Mouse (Mus musculus): ENCODE data around the gene Ttc33.

Gene Ttc33

GRCm38 (mm10) chr15:5185366-5186292 lies at the start of gene Ttc33:
Gene Ttc33 (plus strand): TSS chr15:5185525.
- DNase-seq: peak; percentile 88

- peak; percentile 20 for DNase-seq
Observed at GRCm38 (mm10) chr15:5138021-5138856, 47.1 kb upstream of the Ttc33 start.

- no peak for DNase-seq
Observed at GRCm38 (mm10) chr15:5139366-5139765, 46.0 kb upstream of the Ttc33 start.

- no peak for DNase-seq
Observed at GRCm38 (mm10) chr15:5139863-5140262, 45.5 kb upstream of the Ttc33 start.

- DNase-seq: no peak
Observed at GRCm38 (mm10) chr15:5140357-5140756, 45.0 kb upstream of the Ttc33 start.

GRCm38 (mm10) chr15:5142047-5142446 lies 43.3 kb upstream of the Ttc33 start:
- DNase-seq: no peak

- no peak for DNase-seq
Observed at GRCm38 (mm10) chr15:5142714-5143113, 42.6 kb upstream of the Ttc33 start.

- peak; percentile 86 for DNase-seq
Observed at GRCm38 (mm10) chr15:5143361-5144020, 41.8 kb upstream of the Ttc33 start, which contains the start of gene Prkaa1. Gene Prkaa1 (plus strand): TSS chr15:5143861.

GRCm38 (mm10) chr15:5144021-5144778 lies 41.1 kb upstream of the Ttc33 start:
- DNase-seq: no peak

GRCm38 (mm10) chr15:5145196-5145945 lies 40.0 kb upstream of the Ttc33 start:
- no peak for DNase-seq

GRCm38 (mm10) chr15:5149187-5149586 lies 36.1 kb upstream of the Ttc33 start:
- DNase-seq: no peak

- no peak for DNase-seq
Observed at GRCm38 (mm10) chr15:5152171-5152570, 33.2 kb upstream of the Ttc33 start.

GRCm38 (mm10) chr15:5154621-5155020 lies 30.7 kb upstream of the Ttc33 start:
- no peak for DNase-seq

- no peak for DNase-seq
Observed at GRCm38 (mm10) chr15:5155093-5155492, 30.2 kb upstream of the Ttc33 start.

GRCm38 (mm10) chr15:5156355-5156754 lies 29.0 kb upstream of the Ttc33 start:
- DNase-seq: no peak

GRCm38 (mm10) chr15:5157386-5157785 lies 27.9 kb upstream of the Ttc33 start:
- DNase-seq: no peak

GRCm38 (mm10) chr15:5158827-5159226 lies 26.5 kb upstream of the Ttc33 start:
- no peak for DNase-seq

- DNase-seq: no peak
Observed at GRCm38 (mm10) chr15:5165121-5165773, 20.1 kb upstream of the Ttc33 start.

- no peak for DNase-seq
Observed at GRCm38 (mm10) chr15:5173217-5173820, 12.0 kb upstream of the Ttc33 start.

- DNase-seq: no peak
Observed at GRCm38 (mm10) chr15:5184668-5185330, 526 bp upstream of the Ttc33 start.

All from kidney, postnatal 14 days (tissue).